Mouse (Mus musculus): Measurements from ENCODE around the gene Mup2. TPM values are rescaled to one million over a fixed set of nuclear protein-coding genes. Genes with fewer than 3 reads are reported as not detected.
"Not testable (repeated sequence)": the region's sequence is repeated elsewhere in the genome, so short reads cannot be mapped to it uniquely, and the experiment has no call there.

The Mup2 gene
- total RNA-seq (2012; rRNA removed) (not detected in 2 replicates), polyA plus RNA-seq (2012; ENCODE audit: insufficient read depth in 1 of 2, insufficient read length in 2 of 2, low read depth in 1 of 2, low replicate concordance in 2 of 2, missing spikeins in 1 of 2) (not detected)

GRCm38 (mm10) chr4:60154189-60154588, at the start of gene Mup2:
TSS of gene Mup2 (minus strand) at chr4:60154289.
- not testable (repeated sequence) for H3K27me3 ChIP-seq (ENCODE audit: control insufficient read depth in 1 of 2, insufficient read depth in 2 of 2, low read length in 2 of 2); H3K79me2 ChIP-seq (ENCODE audit: control insufficient read depth, insufficient read depth, low read length, poor library complexity); H3K9ac ChIP-seq (ENCODE audit: control insufficient read depth, low read depth, low read length, poor library complexity, severe bottlenecking); H3K27ac ChIP-seq (ENCODE audit: control insufficient read depth, low read depth, low read length); H3K36me3 ChIP-seq (ENCODE audit: control insufficient read depth in 1 of 2, insufficient read depth in 2 of 2, low read length in 2 of 2); H3K4me1 ChIP-seq (ENCODE audit: control insufficient read depth in 1 of 2, insufficient read depth in 2 of 2, low read length in 2 of 2); DNase-seq (ENCODE audit: low read depth, low spot score); H3K9me3 ChIP-seq (replicated peaks; ENCODE audit: insufficient read depth, low read length); H3K4me3 ChIP-seq (ENCODE audit: control insufficient read depth in 1 of 2, insufficient read depth in 1 of 2, low read depth in 2 of 2, low read length in 2 of 2)

Other genes with a start within 250 kb of the Mup2 start
- not detected in 2 replicates for gene Slc46a2, start 239.2 kb downstream of the Mup2 start, total RNA-seq (2012; rRNA removed)
- not detected for gene Slc46a2, start 239.2 kb downstream of the Mup2 start, polyA plus RNA-seq (2012; ENCODE audit: insufficient read depth in 1 of 2, insufficient read length in 2 of 2, low read depth in 1 of 2, low replicate concordance in 2 of 2, missing spikeins in 1 of 2)
- not detected in 2 replicates for gene Mup4, start 193.6 kb downstream of the Mup2 start, total RNA-seq (2012; rRNA removed)
- not detected for gene Mup4, start 193.6 kb downstream of the Mup2 start, polyA plus RNA-seq (2012; ENCODE audit: insufficient read depth in 1 of 2, insufficient read length in 2 of 2, low read depth in 1 of 2, low replicate concordance in 2 of 2, missing spikeins in 1 of 2)
- not detected in 2 replicates for gene Mup6, start 190.0 kb downstream of the Mup2 start, total RNA-seq (2012; rRNA removed)
- not detected for gene Mup6, start 190.0 kb downstream of the Mup2 start, polyA plus RNA-seq (2012; ENCODE audit: insufficient read depth in 1 of 2, insufficient read length in 2 of 2, low read depth in 1 of 2, low replicate concordance in 2 of 2, missing spikeins in 1 of 2)
- gene Mup7, start 83.8 kb downstream of the Mup2 start, total RNA-seq (2012; rRNA removed): not detected in 2 replicates
- gene Mup7, start 83.8 kb downstream of the Mup2 start, polyA plus RNA-seq (2012; ENCODE audit: insufficient read depth in 1 of 2, insufficient read length in 2 of 2, low read depth in 1 of 2, low replicate concordance in 2 of 2, missing spikeins in 1 of 2): not detected
- gene Mup8, start 68.3 kb upstream of the Mup2 start, total RNA-seq (2012; rRNA removed): not detected in 2 replicates
- gene Mup8, start 68.3 kb upstream of the Mup2 start, polyA plus RNA-seq (2012; ENCODE audit: insufficient read depth in 1 of 2, insufficient read length in 2 of 2, low read depth in 1 of 2, low replicate concordance in 2 of 2, missing spikeins in 1 of 2): not detected

Data from MEL (cell line).